Mouse (Mus musculus): ENCODE results near the gene Tekt4.
A peak's percentile ranks its signal among the peaks of the same experiment; 100 is the strongest.

The Tekt4 gene

GRCm38 (mm10) chr17:25433223-25433616 lies 21.2 kb upstream of the Tekt4 start:
- DNase-seq (ENCODE audit: low read depth), result no peak

GRCm38 (mm10) chr17:25433617-25434606 lies 20.5 kb upstream of the Tekt4 start, which contains the start of gene Cacna1h:
TSS of gene Cacna1h (minus strand) at chr17:25433783.
- DNase-seq (ENCODE audit: low read depth), result no peak

DNA sequence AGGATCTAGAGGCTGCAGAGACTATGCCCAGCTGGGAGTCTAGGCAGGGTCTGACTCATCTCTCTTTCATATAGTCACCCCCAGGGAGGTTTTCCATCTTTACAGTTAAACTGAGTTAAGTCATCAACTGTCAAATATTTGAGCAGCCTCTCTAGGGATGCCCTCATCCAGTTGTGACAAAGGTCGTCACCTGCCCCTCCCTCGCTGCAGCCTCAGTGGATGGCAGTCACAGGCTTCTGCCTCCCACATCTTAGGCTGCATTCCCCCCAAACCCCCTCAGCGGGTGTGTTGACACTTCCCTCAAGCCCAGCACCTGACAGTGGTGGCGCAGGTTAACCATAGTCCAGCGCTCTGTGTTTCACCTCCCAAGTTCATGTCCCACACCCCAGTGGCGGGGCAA lies 13.0 kb upstream of the Tekt4 start:
- no peak for DNase-seq (ENCODE audit: low read depth)

GRCm38 (mm10) chr17:25442889-25443288 lies 11.5 kb upstream of the Tekt4 start:
- no peak for DNase-seq (ENCODE audit: low read depth)

GRCm38 (mm10) chr17:25445074-25445473 lies 9.3 kb upstream of the Tekt4 start:
- DNase-seq (ENCODE audit: low read depth), result no peak

- no peak for DNase-seq (ENCODE audit: low read depth)
These were observed 8.6 kb upstream of the Tekt4 start for GRCm38 (mm10) chr17:25445841-25446240.

DNA sequence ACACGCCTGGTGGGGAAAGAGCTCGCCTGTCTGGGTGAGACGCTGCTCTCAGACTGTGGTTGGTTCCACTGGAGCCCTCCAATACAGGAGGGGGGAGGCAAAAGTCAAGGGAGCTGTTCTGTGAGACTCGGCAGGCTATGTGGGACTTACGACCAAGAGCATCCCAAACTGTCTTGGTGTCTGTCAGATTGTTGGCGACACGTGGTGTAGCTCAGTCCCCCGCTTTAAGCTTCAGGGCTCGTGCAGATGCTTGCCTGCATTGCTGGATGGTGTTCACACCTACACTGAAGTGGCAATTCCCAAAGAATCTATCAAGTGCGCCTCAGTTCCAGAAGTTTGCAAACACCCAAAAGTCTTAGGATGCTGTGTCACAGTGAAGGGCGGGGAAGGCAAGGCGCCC lies 6.5 kb upstream of the Tekt4 start:
- DNase-seq (ENCODE audit: low read depth), result no peak

- DNase-seq (ENCODE audit: low read depth), result no peak
These were observed 4.1 kb upstream of the Tekt4 start for GRCm38 (mm10) chr17:25450329-25450728.

- no peak for DNase-seq (ENCODE audit: low read depth)
These were observed 2.0 kb upstream of the Tekt4 start for GRCm38 (mm10) chr17:25452246-25452965.

- DNase-seq (ENCODE audit: low read depth), result no peak
These were observed 2.1 kb downstream of the Tekt4 start for GRCm38 (mm10) chr17:25456540-25456939.

DNA sequence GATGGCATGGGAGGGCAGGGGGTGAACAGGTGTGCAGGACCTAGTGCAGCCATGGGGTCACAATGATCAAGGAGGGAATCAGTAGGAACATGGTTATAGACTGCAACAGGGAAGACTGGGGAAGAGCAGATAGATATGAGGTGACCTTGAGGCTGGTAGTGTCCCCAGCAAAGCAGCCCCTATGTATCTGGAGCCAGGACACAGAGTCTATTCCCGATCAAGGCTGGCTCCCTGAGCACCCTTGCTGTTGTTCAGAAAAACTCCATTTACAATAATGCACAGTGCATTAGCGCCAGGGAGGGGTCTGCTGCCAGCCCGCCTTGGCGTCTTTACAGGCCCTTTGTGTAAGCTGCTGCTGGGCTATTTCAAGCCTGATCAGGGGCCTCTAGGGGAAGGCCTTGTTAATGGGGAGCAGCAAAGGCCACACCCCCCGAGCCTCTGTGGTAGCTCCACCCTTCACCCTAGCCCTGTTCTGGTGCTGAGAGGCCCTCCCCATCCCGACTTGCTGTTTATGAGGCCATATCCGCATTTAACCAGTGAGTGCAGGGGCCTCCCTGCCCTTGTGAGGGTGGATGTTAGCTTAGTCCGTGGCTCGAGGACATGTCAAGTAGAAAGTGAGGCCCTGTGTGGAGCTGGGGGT lies 7.9 kb downstream of the Tekt4 start:
- DNase-seq (ENCODE audit: low read depth), result no peak

- no peak for DNase-seq (ENCODE audit: low read depth)
These were observed 9.0 kb downstream of the Tekt4 start for GRCm38 (mm10) chr17:25463326-25463945.

GRCm38 (mm10) chr17:25464091-25464490 lies 9.7 kb downstream of the Tekt4 start:
- DNase-seq (ENCODE audit: low read depth), result no peak

DNA sequence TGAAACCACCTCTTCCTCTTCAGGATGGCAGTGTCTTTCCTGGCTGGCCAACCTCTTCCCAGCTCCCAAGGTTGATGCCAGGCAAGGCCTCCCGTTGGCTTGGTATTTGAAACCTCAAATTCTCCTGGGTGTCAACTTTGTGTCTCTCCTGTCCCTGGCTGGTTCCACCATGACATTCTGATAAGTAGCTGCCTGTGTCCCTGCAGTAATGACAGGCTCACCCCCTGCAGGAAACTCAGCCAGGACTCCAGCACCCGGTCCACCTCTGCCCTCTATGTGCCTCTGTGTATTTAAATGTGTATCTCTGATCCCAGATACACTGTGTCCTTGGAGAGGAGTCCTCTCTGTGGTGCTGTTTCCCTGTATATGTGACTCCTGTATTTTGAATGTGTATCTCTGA lies 11.8 kb downstream of the Tekt4 start:
- DNase-seq (ENCODE audit: low read depth), result no peak

- DNase-seq (ENCODE audit: low read depth), result no peak
These were observed 13.4 kb downstream of the Tekt4 start for GRCm38 (mm10) chr17:25467781-25468180.

GRCm38 (mm10) chr17:25468301-25468700 lies 13.9 kb downstream of the Tekt4 start:
- no peak for DNase-seq (ENCODE audit: low read depth)

DNA sequence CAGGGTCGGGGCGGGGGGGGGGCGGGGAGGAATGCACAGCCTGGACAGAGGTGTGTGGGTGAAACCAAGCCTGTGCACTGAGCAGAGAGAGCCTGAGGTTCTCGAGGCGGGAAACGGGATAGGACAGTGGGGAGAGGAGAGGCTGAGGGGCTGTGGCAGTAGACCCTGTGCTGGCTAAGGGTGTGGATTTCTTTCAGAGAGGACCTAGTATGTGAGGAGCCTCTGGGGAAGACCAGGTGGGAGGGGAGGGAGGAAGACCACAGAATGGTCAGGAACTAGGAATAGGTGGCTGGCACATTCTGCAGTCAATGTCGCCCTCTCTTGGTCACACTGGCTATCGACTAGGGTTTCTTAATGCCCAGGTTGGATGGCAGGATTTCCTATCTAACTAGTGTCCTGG lies 15.4 kb downstream of the Tekt4 start:
- DNase-seq (ENCODE audit: low read depth), result no peak

DNA sequence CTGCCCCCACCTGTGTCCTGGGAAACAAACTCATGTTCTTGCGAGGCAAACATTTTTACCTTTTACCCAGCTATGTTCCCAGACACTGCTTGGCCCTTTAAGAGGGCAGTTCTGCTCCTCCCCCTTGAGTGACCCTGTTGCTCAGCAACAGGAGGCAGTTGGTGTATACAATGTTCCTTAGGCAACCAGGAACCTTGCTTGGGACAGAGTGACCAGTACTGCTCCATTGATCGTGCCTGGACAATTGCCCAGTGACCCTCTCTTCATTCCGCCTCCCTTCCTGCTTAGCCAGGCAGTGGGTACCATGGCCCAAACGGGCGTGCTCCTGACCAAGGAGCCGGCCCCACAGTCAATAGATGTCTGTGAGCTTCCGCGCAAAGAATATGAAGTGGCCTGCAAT lies 17.0 kb downstream of the Tekt4 start:
- DNase-seq (ENCODE audit: low read depth), result no peak

DNA sequence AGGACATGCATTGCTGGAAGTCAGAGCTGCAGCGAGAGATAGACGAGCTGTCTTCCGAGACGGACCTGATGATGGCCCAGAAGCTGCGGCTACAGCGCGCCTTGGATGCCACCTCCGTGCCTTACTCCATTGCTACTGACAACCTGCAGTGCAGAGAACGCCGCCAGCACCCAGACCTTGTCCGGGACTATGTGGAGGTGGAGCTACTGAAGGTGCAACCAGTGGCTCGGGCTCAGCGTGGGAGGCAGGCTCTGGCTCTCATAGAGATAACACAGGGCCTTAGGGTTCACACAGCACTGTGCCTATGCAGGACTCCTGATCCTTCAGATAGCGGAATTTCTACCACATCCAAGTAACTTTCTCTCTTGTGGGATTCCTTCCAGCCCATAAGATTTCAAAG lies 17.6 kb downstream of the Tekt4 start:
- no peak for DNase-seq (ENCODE audit: low read depth)

- DNase-seq (ENCODE audit: low read depth), result peak; percentile 69
These were observed 20.1 kb downstream of the Tekt4 start for GRCm38 (mm10) chr17:25474330-25475077.
